Mouse (Mus musculus) macrophage (primary cell): ENCODE measurements at regions not wholly inside any gene's neighbourhood (a gene's known extent, or its start where the extent isn't known, plus 50 kb on each side); places are given as distances from the start of the nearest gene placed in this dataset.

Experiments used
- H3K27ac ChIP-seq: fragments of 350-480 bp; formaldehyde crosslinking; 2 replicates; pipeline ENCODE4 v1.9.0; 2021
- H3K36me3 ChIP-seq: fragments of 350-480 bp; formaldehyde crosslinking; 2 replicates; pipeline ENCODE4 v1.9.0; 2021; ENCODE audit errors: inconsistent target
- H3K4me3 ChIP-seq: fragments of 350-480 bp; formaldehyde crosslinking; 2 replicates; pipeline ENCODE4 v1.9.0; 2021; ENCODE audit errors: inconsistent target
- H3K79me2 ChIP-seq: fragments of 350-480 bp; formaldehyde crosslinking; 2 replicates; pipeline ENCODE4 v1.9.0; 2021; ENCODE audit errors: inconsistent target
- WGBS: methylation state at CpG from one replicate; pipeline ENCODE4 v1.1.7; 2026; ENCODE audit warnings: inconsistent platforms; ENCODE audit not compliant: missing documents; 5-methylcytosine and 5-hydroxymethylcytosine counted together

GRCm38 (mm10) chr2:173419972-173420391 lies 102.4 kb upstream of the 1700021F07Rik start:
- 73% methylated on average over 10 of the region's 10 CpGs for WGBS
- no peaks in the 10 kb centered on the region for H3K36me3 ChIP-seq
- no peaks in the 10 kb centered on the region for H3K79me2 ChIP-seq
- no peak overlapping the region for H3K4me3 ChIP-seq
- H3K27ac ChIP-seq, result no peak overlapping the region

GRCm38 (mm10) chr2:173420481-173420880 lies 101.9 kb upstream of the 1700021F07Rik start:
- 90% methylated on average over 5 of the region's 5 CpGs for WGBS
- Histone ChIP-seq H3K27ac (no peak overlapping the region), H3K4me3 (no peak overlapping the region)

GRCm38 (mm10) chr2:173424875-173425274 lies 97.5 kb upstream of the 1700021F07Rik start:
- Histone ChIP-seq H3K79me2 (no peaks in the 10 kb centered on the region), H3K4me3 (no peak overlapping the region), H3K27ac (no peak overlapping the region), H3K36me3 (no peaks in the 10 kb centered on the region)
- WGBS, result 94% methylated on average over 7 of the region's 7 CpGs

More at GRCm38 (mm10) chr2:173420481-173420880, 101.9 kb upstream of the 1700021F07Rik start:
- Histone ChIP-seq H3K79me2 (no peaks in the 10 kb centered on the region), H3K36me3 (no peaks in the 10 kb centered on the region)

GRCm38 (mm10) chr2:173425754-173426153 lies 96.6 kb upstream of the 1700021F07Rik start:
- H3K27ac ChIP-seq, result no peak overlapping the region
- WGBS, result 90% methylated on average over 9 of the region's 9 CpGs
- no peaks in the 10 kb centered on the region for H3K36me3 ChIP-seq
- H3K4me3 ChIP-seq, result no peak overlapping the region
- no peaks in the 10 kb centered on the region for H3K79me2 ChIP-seq

GRCm38 (mm10) chr2:173426191-173427065 lies 96.0 kb upstream of the 1700021F07Rik start:
- H3K27ac ChIP-seq, result no peak overlapping the region
- no peak overlapping the region for H3K4me3 ChIP-seq
- 80% methylated on average over 16 of the region's 16 CpGs for WGBS

GRCm38 (mm10) chr2:173427888-173428450 lies 94.4 kb upstream of the 1700021F07Rik start:
- H3K79me2 ChIP-seq, result no peaks in the 10 kb centered on the region
- H3K36me3 ChIP-seq, result no peaks in the 10 kb centered on the region
- 97% methylated on average over 10 of the region's 10 CpGs for WGBS
- H3K4me3 ChIP-seq, result no peak overlapping the region
- no peak overlapping the region for H3K27ac ChIP-seq

More at GRCm38 (mm10) chr2:173426191-173427065, 96.0 kb upstream of the 1700021F07Rik start:
- Histone ChIP-seq H3K79me2 (no peaks in the 10 kb centered on the region), H3K36me3 (no peaks in the 10 kb centered on the region)

- no peak overlapping the region for H3K4me3 ChIP-seq
- no peaks in the 10 kb centered on the region for H3K79me2 ChIP-seq
- WGBS, result 58% methylated on average over 5 of the region's 5 CpGs
- H3K27ac ChIP-seq, result no peak overlapping the region
- H3K36me3 ChIP-seq, result no peaks in the 10 kb centered on the region
Measured at GRCm38 (mm10) chr2:173431841-173432240, 90.5 kb upstream of the 1700021F07Rik start.

- Histone ChIP-seq H3K27ac (no peak overlapping the region), H3K4me3 (no peak overlapping the region), H3K79me2 (no peaks in the 10 kb centered on the region), H3K36me3 (no peaks in the 10 kb centered on the region)
- WGBS, result 93% methylated on average over 3 of the region's 3 CpGs
Measured at GRCm38 (mm10) chr2:173432258-173432657, 90.1 kb upstream of the 1700021F07Rik start.

GRCm38 (mm10) chr2:173432886-173433624 lies 89.3 kb upstream of the 1700021F07Rik start:
- WGBS, result 86% methylated on average over 9 of the region's 9 CpGs
- no peak overlapping the region for H3K4me3 ChIP-seq
- H3K79me2 ChIP-seq, result no peaks in the 10 kb centered on the region
- no peaks in the 10 kb centered on the region for H3K36me3 ChIP-seq
- H3K27ac ChIP-seq, result no peak overlapping the region

- H3K79me2 ChIP-seq, result no peaks in the 10 kb centered on the region
- H3K4me3 ChIP-seq, result no peak overlapping the region
- 62% methylated on average over 3 of the region's 3 CpGs for WGBS
- H3K27ac ChIP-seq, result no peak overlapping the region
- H3K36me3 ChIP-seq, result no peaks in the 10 kb centered on the region
Measured at GRCm38 (mm10) chr2:173436580-173436979, 85.8 kb upstream of the 1700021F07Rik start.

GRCm38 (mm10) chr2:173439031-173439430 lies 83.4 kb upstream of the 1700021F07Rik start:
- 90% methylated on average over 9 of the region's 9 CpGs for WGBS
- Histone ChIP-seq H3K36me3 (no peaks in the 10 kb centered on the region), H3K27ac (no peak overlapping the region), H3K79me2 (no peaks in the 10 kb centered on the region), H3K4me3 (no peak overlapping the region)

GRCm38 (mm10) chr2:173442056-173442455 lies 80.3 kb upstream of the 1700021F07Rik start:
- Histone ChIP-seq H3K36me3 (no peaks in the 10 kb centered on the region), H3K27ac (no peak overlapping the region), H3K79me2 (no peaks in the 10 kb centered on the region), H3K4me3 (no peak overlapping the region)
- 91% methylated on average over 11 of the region's 11 CpGs for WGBS

GRCm38 (mm10) chr2:173443262-173443661 lies 79.1 kb upstream of the 1700021F07Rik start:
- no peaks in the 10 kb centered on the region for H3K79me2 ChIP-seq
- no peak overlapping the region for H3K27ac ChIP-seq
- no peaks in the 10 kb centered on the region for H3K36me3 ChIP-seq
- H3K4me3 ChIP-seq, result no peak overlapping the region
- WGBS, result 86% methylated on average over 10 of the region's 10 CpGs

- Histone ChIP-seq H3K4me3 (no peak overlapping the region), H3K36me3 (no peaks in the 10 kb centered on the region), H3K79me2 (no peaks in the 10 kb centered on the region), H3K27ac (no peak overlapping the region)
- 91% methylated on average over 8 of the region's 9 CpGs for WGBS
Measured at GRCm38 (mm10) chr2:173444386-173444785, 78.0 kb upstream of the 1700021F07Rik start.

- no peak overlapping the region for H3K4me3 ChIP-seq
- 85% methylated on average over 3 of the region's 3 CpGs for WGBS
- H3K36me3 ChIP-seq, result no peaks in the 10 kb centered on the region
- H3K27ac ChIP-seq, result no peak overlapping the region
- no peaks in the 10 kb centered on the region for H3K79me2 ChIP-seq
Measured at GRCm38 (mm10) chr2:173445039-173445438, 77.3 kb upstream of the 1700021F07Rik start.
